Mouse (Mus musculus): ENCODE measurements around the gene Nfib.

DNA sequence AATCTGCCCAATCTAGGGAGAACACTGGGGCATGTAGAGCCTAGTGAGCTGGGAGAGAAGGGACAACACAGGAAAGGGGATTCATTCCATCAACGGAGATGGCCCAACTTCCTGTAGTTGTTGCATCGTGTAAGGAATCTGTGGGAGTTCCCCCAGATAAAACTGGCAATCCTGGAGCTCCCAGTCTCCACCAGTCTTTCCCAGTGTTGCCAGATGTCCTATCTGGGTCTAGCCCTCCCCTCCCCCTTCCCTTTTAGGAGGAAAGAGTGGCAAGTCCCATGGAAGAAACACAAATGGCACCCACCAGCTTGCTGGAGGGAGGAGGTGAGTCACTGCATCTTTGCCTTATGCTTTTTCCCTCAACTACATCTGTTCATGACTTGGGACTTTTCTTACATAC lies 417.4 kb downstream of the Nfib start:
- TF ChIP-seq CTCF (IDR thresholded peaks at IDR 0.05; ENCODE audit: low read depth, low read length) (no peak), POLR2A (IDR thresholded peaks at IDR 0.05; ENCODE audit: extremely low read depth, insufficient read depth, low read length) (no peak)

Data from liver, adult 2 months (tissue).